Mouse (Mus musculus): Measurements from ENCODE around the gene Cdh13.

- no peak for TF ChIP-seq POLR2A (IDR thresholded peaks at IDR 0.05; ENCODE audit: borderline replicate concordance, control insufficient read depth, low read depth, low read length)
- TF ChIP-seq CTCF (IDR thresholded peaks at IDR 0.05; ENCODE audit: control insufficient read depth, insufficient read depth, low read length) = no peak
These were observed 356.1 kb downstream of the Cdh13 start for GRCm38 (mm10) chr8:118639606-118640005.

All from bone marrow, adult 2 months (tissue).